Mouse (Mus musculus) retina, postnatal 1 day (tissue): ENCODE measurements at regions not wholly inside any gene's neighbourhood (a gene's known extent, or its start where the extent isn't known, plus 50 kb on each side); places are given as distances from the start of the nearest gene placed in this dataset.

Source experiments
- DNase-seq: peaks from one replicate; pipeline ENCODE4 v3.0.0-alpha.2; 2012

DNA sequence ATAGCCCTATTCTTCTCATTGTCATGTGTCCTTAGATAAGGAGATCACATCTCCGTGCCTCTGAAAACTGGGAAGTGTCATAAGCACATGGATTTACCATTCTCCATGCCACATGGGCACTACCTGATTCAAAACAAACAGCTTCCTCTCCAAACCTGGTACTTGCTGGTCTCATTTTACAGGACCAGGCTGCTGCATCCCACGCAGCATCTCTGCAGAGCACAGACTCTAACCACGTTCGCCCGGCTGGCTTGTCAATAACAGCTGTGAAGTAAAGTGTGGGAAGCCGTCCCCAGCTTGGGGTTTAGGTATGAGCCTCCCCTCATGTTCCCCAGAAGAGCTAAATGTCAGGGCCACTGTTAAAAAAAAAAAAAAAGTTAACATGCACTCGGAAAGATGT, 53.0 kb upstream of the Ank start:
- no peak for DNase-seq

DNA sequence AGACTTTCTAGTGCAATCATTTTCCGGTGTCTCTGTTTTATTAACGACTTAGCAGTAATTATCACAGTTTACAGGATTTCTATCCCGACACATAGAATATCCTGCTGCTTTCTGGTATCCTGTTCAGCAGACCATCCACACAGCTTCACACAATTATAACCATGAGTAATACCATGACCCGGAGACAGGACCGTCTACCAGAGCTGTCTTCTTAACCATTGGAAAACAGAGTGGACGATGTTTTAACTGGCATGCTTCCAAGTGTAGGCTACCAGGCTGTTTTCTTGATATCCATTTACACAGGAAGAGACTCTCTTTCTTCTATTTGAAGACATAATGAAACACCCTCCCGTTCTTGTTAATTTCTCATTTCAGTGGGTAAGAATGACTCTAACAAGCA, 51.7 kb upstream of the Ank start:
- no peak for DNase-seq
